Mouse (Mus musculus) kidney, postnatal 25 days (tissue): Measurements from ENCODE around the gene Gsdme.

ENCODE experiments used
- DNase-seq, 2 experiments: peaks; one replicate each; pipeline ENCODE4 v3.0.0; 2021; ENCODE audit warnings: mixed read lengths in 2 of 2

Gene Gsdme

GRCm38 (mm10) chr6:50244126-50244525, 19.5 kb downstream of the Gsdme start:
- DNase-seq, result no peak

DNA sequence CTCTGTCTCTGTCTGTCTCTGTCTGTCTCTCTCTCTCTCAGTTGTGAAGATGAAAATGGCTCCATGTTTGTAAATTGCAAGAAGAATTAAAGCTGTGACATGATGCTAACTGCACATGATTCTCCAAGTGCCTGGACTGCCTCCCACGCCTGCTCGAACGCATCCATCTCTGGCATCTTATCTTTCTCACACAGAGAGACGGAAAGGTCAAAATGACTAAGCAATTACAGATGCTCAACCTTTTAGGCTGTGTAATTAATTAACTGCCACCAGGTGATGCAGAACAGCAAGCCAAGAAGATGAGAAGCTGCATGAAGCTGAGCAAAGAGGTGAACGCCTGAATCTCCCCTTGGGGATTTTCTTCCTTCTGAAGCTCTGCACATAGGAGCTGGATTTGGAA, 23.2 kb downstream of the Gsdme start:
- no peak for DNase-seq

DNA sequence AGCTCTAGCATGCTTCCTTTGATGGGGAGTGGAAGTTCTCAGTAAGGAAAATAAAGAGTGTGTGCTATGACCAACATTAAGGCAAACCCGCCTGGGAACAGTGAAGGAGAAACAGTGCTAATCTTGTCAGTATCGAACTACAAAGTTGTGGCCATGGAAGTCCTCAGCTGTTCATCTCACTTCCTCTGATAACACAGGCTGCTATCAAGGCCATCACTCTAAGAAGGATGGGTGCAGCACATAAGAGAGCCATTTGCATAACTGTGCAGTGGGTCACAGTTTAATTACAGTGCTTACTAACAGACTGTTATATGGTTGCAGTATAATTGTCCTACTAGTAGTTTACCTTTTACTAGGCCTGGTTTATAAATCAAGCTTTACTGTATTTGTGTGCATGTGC, 23.8 kb downstream of the Gsdme start:
- DNase-seq, result no peak

DNA sequence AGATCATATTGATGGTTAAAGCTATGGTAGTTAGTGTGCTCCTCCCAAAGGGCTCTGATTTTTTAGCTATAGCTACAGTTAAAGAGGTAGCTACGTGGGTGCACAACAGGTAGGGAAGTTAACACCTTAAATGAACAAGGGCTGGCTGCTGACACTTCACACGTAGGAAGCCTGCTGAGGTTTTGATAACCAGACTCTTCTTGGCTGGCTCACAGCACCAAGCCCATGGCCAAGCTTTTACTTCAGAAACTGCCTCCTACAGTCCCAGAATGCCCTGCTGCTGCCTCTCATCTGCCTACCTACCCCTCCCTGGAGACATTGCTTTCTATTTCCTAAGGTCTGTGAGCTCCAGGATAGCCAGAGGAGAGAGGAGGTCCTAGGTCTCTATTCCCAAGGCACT, 25.7 kb downstream of the Gsdme start:
- no peak for DNase-seq

DNA sequence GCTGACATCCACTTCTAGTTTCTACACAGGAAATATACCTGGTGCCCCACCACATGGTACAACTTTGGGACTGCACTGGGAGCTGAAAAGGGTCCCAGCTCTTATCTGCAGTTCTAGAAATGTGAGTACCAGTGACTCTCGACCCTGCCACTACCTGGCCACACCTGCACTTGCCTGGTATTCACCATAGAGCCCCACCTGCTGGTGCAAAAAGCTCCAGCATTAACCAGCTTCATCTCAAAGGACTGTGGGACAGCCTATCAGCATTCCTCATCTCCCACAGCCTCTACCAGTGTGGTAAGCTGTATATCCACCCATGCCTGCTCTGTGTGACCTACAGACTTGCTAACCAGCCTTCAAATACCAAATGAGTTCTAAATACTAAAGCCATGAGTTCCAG, 30.7 kb downstream of the Gsdme start:
- no peak for DNase-seq

DNA sequence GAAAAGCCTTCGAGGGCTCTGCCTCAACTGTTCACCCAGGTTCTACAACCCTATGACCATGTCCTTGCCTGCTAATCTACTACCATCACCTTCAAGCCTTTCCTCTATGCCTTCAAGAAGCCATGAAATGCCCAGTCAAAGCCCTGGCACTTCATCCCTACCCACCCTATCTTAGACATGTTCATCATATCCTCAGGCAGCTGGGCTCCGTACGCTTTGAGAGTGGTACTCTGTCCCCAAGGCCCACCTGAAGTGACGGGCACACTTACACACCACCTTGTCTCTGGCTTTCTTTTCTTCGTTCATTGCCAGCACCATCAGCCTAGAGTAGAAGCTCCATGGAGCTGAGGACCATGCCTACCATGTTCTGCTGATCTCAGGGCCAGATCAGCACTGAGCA, 32.4 kb downstream of the Gsdme start:
- no peak for DNase-seq

GRCm38 (mm10) chr6:50228180-50228579, 35.5 kb downstream of the Gsdme start:
- peak; percentile 4 to 46 for DNase-seq

DNA sequence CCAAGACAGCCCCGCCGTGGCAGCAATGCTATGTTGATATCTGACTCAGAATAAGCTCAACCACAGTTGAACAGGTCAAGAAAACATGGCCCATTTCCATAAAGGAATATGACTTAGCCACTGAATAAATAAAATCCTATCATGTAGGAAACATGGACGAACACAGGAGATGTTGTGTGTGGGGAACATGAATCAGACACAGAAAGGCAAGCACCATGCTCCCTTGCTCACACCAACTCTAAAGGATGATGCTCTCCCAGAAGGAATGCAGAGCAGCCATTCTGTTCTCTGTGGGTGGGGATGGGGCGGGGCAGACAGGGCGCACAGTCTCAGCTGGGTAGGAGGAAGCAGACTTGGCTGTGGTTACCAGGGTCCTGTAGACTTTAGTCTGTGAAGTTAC, 38.4 kb downstream of the Gsdme start:
- DNase-seq, result no peak

- DNase-seq, result no peak
These were observed 40.1 kb downstream of the Gsdme start for GRCm38 (mm10) chr6:50223606-50224005.

DNA sequence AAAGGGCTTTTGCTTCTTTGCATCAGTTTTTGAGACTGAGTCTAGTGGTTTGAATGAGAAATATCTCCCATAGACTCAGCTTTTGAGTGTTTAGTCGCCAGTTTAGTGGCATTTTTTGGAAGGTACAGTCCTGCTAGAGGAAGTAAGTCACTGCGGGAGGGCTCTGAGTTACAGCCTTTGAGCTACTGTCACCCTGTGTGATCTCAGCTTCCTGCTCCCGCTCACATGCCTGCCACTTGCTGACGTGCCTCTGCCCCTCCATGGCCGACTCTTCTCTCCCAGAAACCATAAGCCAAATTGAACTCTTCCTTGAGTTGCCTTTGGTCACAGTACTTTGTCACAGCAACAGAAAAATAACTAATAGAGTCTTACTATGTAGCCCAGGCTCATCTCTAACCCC, 40.7 kb downstream of the Gsdme start:
- DNase-seq, result no peak

GRCm38 (mm10) chr6:50222351-50222750, 41.3 kb downstream of the Gsdme start:
- no peak for DNase-seq

GRCm38 (mm10) chr6:50220863-50221262, 42.8 kb downstream of the Gsdme start:
- DNase-seq, result peak; percentile 36 to 53

DNA sequence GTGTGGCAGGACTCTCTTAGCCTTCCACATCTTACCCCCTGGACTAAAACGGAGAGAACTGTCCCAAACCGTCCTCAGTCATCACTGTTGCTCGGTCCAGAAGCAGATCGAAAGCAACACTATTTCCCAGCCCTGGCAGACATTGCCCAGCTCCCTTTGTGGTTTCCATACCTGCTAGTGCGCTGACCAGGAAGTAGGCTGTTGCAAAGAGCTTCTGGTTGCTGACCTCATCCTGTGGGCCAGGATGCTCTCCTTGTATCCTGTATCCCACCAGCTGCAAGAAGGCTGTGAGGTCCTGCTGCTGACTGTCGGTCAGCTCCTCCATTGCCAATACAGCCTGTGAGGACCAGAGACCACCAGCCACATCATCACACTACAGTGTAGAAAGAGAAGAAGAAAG, 44.6 kb downstream of the Gsdme start:
- DNase-seq, result no peak

- DNase-seq, result no peak
These were observed 45.0 kb downstream of the Gsdme start for GRCm38 (mm10) chr6:50218628-50219027.

- peak; percentile 35 to 77 for DNase-seq
These were observed 47.7 kb downstream of the Gsdme start for GRCm38 (mm10) chr6:50215986-50216385.

- peak in 1 of 2 experiments; percentile 29 for DNase-seq
These were observed 48.3 kb downstream of the Gsdme start for GRCm38 (mm10) chr6:50215373-50215745.

- DNase-seq, result peak; percentile 23 to 75
These were observed 48.8 kb downstream of the Gsdme start for GRCm38 (mm10) chr6:50214711-50215372.

GRCm38 (mm10) chr6:50205093-50205492, 58.6 kb downstream of the Gsdme start:
- DNase-seq, result no peak

DNA sequence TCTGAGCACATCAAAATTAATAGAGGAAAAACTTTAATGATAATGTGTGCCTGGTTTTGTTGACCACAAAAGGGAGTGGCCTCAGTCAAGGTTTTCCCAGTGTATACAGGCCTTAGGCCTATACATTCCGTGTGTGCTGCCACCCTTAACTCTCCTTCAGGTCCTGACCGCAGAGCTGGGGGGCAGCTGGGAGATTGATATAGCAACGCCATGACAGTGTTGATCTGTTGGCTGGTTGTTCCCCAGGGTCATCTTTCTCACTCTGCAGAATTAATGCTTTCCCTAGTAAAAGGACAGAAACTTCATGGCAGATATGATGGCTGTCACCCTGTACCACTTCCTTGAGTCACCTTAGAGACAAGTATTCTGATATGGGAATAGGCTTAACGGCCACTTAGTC, 59.3 kb downstream of the Gsdme start:
- DNase-seq, result no peak

DNA sequence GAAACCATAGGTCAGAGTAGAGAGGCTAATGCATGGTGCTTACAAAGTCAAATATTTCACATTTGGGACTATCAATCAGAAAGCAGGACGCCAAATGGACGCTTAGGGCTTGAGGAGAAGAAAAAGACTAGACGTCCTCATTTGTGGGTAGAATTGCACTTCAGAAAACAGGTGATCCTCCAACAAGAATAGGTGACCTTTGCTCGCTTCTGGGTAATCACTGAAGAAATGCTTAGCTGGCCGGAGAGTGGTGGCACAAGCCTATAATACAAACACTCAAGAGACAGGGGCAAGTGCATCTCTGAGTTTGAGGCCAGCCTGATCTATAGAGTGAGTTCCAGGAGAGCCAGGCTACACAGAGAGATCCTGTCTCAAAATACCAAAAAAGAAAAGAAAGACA, 69.8 kb downstream of the Gsdme start:
- peak in 1 of 2 experiments; percentile 16 for DNase-seq

GRCm38 (mm10) chr6:50192822-50193221, 70.8 kb downstream of the Gsdme start:
- no peak for DNase-seq

DNA sequence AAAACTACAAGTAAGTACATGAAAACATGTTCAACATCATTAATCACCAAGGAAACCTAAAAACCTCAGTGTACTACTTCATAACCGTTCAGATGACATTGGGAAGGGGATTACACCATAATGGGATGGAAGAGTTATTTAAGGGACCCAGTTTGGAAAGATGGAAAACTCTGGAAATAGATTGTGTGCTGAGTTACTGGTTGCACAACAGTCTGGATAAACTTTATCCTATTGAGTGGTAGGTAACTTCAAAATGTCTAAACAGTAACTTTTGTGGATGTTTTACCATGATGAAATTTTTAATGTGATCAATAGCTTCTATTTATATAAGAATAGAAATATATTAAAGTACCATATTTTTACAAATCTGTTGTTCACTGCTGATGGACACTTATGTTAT, 71.5 kb downstream of the Gsdme start:
- no peak for DNase-seq

DNA sequence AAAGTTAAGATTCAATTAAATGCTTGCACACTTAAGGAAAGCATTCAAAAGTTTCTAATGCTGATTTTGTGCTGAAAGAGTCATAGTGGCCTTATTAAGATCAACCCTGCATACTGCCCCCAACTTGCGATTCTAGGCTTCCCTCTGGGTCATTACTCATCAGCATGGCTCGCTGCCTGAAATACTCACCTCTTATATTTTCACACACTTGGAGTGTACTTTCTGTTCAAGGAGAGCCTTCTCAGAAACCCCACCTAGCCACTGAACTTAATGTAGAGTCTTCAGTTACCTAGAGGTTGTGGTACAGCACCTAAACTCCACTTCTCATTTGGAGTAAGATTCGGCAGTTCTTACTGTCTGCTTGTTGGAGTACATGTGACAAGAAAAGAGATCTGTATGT, 72.1 kb downstream of the Gsdme start:
- DNase-seq, result no peak

DNA sequence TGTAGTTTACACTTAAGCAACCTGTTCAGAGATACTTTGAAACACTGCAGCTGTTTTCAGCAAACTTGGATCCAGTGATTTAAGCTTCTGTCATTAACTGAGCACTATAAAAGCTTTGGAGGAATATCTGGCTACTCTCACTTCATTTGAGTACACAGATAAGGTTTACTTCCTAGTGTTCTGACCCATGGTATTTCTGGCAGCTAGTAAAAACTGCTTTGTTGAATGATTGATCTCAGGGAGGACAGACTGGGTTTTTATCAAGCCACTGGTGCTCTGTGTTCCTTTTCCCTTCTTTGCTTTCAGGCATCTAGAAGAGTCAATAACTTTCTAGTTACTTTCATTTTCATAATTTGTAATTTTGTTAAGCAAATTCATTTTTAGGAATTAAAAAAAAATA, 74.3 kb downstream of the Gsdme start:
- DNase-seq, result no peak

DNA sequence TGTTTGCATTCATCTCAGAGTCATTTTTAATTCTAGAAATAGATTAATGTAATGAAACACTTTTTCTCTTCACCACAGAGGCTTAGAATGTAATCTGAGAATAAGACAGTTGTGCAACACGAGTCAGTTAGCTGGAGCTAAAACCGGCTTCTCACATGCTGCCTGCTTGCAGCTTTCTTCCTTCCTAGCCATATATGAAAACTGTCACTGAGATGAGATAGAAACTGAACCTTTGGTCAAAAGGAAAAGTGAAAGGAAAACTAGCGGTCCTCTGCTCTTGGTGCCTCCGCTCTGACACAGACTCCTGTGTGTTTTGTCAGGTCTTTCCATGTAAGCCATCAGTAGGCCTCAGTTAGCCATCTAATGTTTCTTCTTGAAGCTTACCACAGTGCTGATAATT, 75.7 kb downstream of the Gsdme start:
- no peak for DNase-seq

GRCm38 (mm10) chr6:50180189-50180588, 83.5 kb downstream of the Gsdme start:
- peak in 1 of 2 experiments; percentile 23 for DNase-seq
